ENCODE assay signal across 19 mouse cellular contexts in the genomic region with DNA sequence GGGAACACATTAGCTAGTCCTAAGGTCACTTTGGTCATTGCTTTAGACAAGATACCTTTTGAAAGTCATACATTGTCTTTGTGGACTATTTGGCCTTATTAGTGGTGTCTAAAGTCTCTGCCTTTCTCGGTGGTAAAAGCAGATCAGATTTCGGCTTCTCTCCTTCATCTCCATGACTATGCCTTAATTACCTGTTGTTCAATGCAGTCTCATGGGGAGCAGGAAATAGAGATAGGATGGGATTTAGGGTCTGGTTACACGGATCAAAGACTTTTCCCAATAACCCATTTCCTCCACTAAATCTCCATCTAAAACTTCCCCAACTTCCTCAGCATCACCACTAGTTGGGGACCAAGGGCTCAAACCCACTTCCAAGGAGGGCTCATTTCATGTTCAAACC.
DNase-seq lines count a peak whose midpoint lies in the region; ATAC-seq lines count a peak whose summit lies in the region.
"Had no signal": no experiment of that assay in that cellular context is flagged by ENCODE, and none has a peak within 500 bp of the region (broad histone marks: within the 10 kb centered on the region; RNA-seq: fewer than 3 reads in every experiment).

No protein-coding gene starts in this region.

- ATAC-seq in heart, embryonic 15.5 days (replicated peaks; ENCODE audit: insufficient number of reproducible peaks, insufficient read depth, low FRiP score, low read depth) = no peak
- ATAC-seq in midbrain, embryonic 13.5 days = no peak
- no peak for ATAC-seq in midbrain, embryonic 14.5 days (ENCODE audit: low FRiP score, low TSS enrichment)
- ATAC-seq: intestine, embryonic 16.5 days; Patski had no signal

- peak overlapping the region; percentile 49; the same call in 1 of the 2 replicates for H3K4me2 ChIP-seq in heart, embryonic 15.5 days
- H3K4me2 ChIP-seq in midbrain, embryonic 13.5 days (replicated peaks) = peak overlapping the region; percentile 43; the same call in 1 of the 2 replicates
- H3K4me2 ChIP-seq in midbrain, embryonic 14.5 days (ENCODE audit: low read length) = no peak overlapping the region
- H3K4me2 ChIP-seq: liver, embryonic 13.5 days; lung, embryonic 15.5 days had no signal

- H3K27ac ChIP-seq in heart, embryonic 15.5 days = no peak overlapping the region
- no peak overlapping the region for H3K27ac ChIP-seq in midbrain, embryonic 13.5 days
- no peak overlapping the region for H3K27ac ChIP-seq in midbrain, embryonic 14.5 days (replicated peaks; ENCODE audit: low read depth, low read length)
- H3K27ac ChIP-seq: kidney, postnatal 0 days; liver, embryonic 13.5 days; lung, embryonic 15.5 days had no signal

- no peaks in the 10 kb centered on the region for H3K9me3 ChIP-seq in heart, embryonic 15.5 days (replicated peaks)
- H3K9me3 ChIP-seq in midbrain, embryonic 13.5 days = no peaks in the 10 kb centered on the region
- H3K9me3 ChIP-seq in midbrain, embryonic 14.5 days (ENCODE audit: control insufficient read depth, low read length) = no peaks in the 10 kb centered on the region
- H3K9me3 ChIP-seq: liver, embryonic 13.5 days; lung, embryonic 15.5 days had no signal

- no peaks in the 10 kb centered on the region for H3K36me3 ChIP-seq in heart, embryonic 15.5 days
- no peaks in the 10 kb centered on the region for H3K36me3 ChIP-seq in midbrain, embryonic 13.5 days
- H3K36me3 ChIP-seq in midbrain, embryonic 14.5 days (ENCODE audit: control insufficient read depth, insufficient read depth, low read length) = no peaks in the 10 kb centered on the region
- H3K36me3 ChIP-seq: liver, embryonic 13.5 days; lung, embryonic 15.5 days had no signal

- no peaks in the 10 kb centered on the region for H3K27me3 ChIP-seq in heart, embryonic 15.5 days
- no peaks in the 10 kb centered on the region for H3K27me3 ChIP-seq in midbrain, embryonic 13.5 days
- no peaks in the 10 kb centered on the region for H3K27me3 ChIP-seq in midbrain, embryonic 14.5 days (ENCODE audit: control insufficient read depth, insufficient read depth, low read length)
- H3K27me3 ChIP-seq: lung, embryonic 15.5 days had no signal

- WGBS in heart, embryonic 15.5 days = 27% methylated on average over 3 of the region's 3 CpGs
- WGBS in midbrain, embryonic 13.5 days = 9% methylated on average over 3 of the region's 3 CpGs
- WGBS in midbrain, embryonic 14.5 days = 9% methylated on average over 3 of the region's 3 CpGs

- H3K4me1 ChIP-seq in heart, embryonic 15.5 days (replicated peaks) = 0 out of 2 replicates have a peak, but pooled peaks cover 2% of the 10 kb centered on the region
- H3K4me1 ChIP-seq in midbrain, embryonic 13.5 days (replicated peaks) = peaks cover 9% of the 10 kb centered on the region; the same call in 1 of the 2 replicates
- 0 out of 2 replicates have a peak, but pooled peaks cover 5% of the 10 kb centered on the region for H3K4me1 ChIP-seq in midbrain, embryonic 14.5 days (ENCODE audit: control insufficient read depth, insufficient read depth, low read length)
- H3K4me1 ChIP-seq: liver, embryonic 13.5 days; lung, embryonic 15.5 days had no signal

- intact Hi-C loops in left cerebral cortex, postnatal 36 days (cut with DNase I) = no loop called here

- no peak overlapping the region for H3K9ac ChIP-seq in heart, embryonic 15.5 days
- H3K9ac ChIP-seq in midbrain, embryonic 13.5 days (replicated peaks) = no peak overlapping the region
- no peak overlapping the region for H3K9ac ChIP-seq in midbrain, embryonic 14.5 days (replicated peaks; ENCODE audit: low read length)
- H3K9ac ChIP-seq: liver, embryonic 13.5 days; lung, embryonic 15.5 days had no signal

- no peak for DNase-seq in heart, adult 18-20 months
- DNase-seq in midbrain, embryonic 14.5 days = no peak
- peak; percentile 58 for DNase-seq in ZHBTc4 (ENCODE audit: low read depth, low spot score)
- peak; percentile 18 for DNase-seq in hindlimb bud, embryonic 11.5 days (ENCODE audit: extremely low spot score, low read depth, low spot score)
- no peak for DNase-seq in left cerebral cortex, postnatal 36 days (ENCODE audit: low spot score in 2 of 2)
- DNase-seq: B cell, adult 2 months; cerebellum, postnatal 10 days; gastrocnemius, postnatal 10 days; heart, postnatal 4 days; liver, embryonic 13.5 days; right cerebral cortex, adult 18-20 months; thymus, postnatal 4 days had no signal

- H3K4me3 ChIP-seq in heart, embryonic 15.5 days = no peak overlapping the region
- no peak overlapping the region for H3K4me3 ChIP-seq in midbrain, embryonic 13.5 days (replicated peaks)
- H3K4me3 ChIP-seq in midbrain, embryonic 14.5 days (replicated peaks; ENCODE audit: low read depth, low read length) = no peak overlapping the region
- H3K4me3 ChIP-seq: liver, embryonic 13.5 days; lung, embryonic 15.5 days; myocyte had no signal

Comparison
In these comparisons a context has a peak if more than half of its experiments do, and no peak if none do; other contexts are left out.
1. DNase-seq: peak in ZHBTc4 (single experiment) and hindlimb bud, embryonic 11.5 days (single experiment); none in heart, adult 18-20 months (0 of 2), midbrain, embryonic 14.5 days (single experiment) and left cerebral cortex, postnatal 36 days (0 of 2).